Mouse (Mus musculus): ENCODE results near the gene Ribc2. TPM values are rescaled to one million over a fixed set of nuclear protein-coding genes. Genes with fewer than 3 reads are reported as not detected.

Gene Ribc2
- polyA plus RNA-seq, 1 experiment from 2014 or later, result 0.13 TPM

- Histone ChIP-seq H3K9ac (ENCODE audit: low read depth, low read length) (no peak overlapping the region), H3K27ac (ENCODE audit: low read depth, low read length) (no peak overlapping the region), H3K4me1 (replicated peaks; ENCODE audit: control insufficient read depth, insufficient read depth, low read length) (no peaks in the 10 kb centered on the region), H3K36me3 (ENCODE audit: control insufficient read depth, insufficient read depth) (no peaks in the 10 kb centered on the region), H3K27me3 (replicated peaks; ENCODE audit: control insufficient read depth, insufficient read depth, low read length) (no peaks in the 10 kb centered on the region), H3K4me2 (replicated peaks; ENCODE audit: low read depth) (no peak overlapping the region), H3K4me3 (ENCODE audit: low read depth, low read length) (no peak overlapping the region), H3K9me3 (ENCODE audit: control insufficient read depth) (no peaks in the 10 kb centered on the region)
- no peak for ATAC-seq
- TF ChIP-seq CTCF (IDR thresholded peaks at IDR 0.05; ENCODE audit: low read depth), result no peak
- WGBS, result 90% methylated on average over 11 of the region's 11 CpGs
Observed at GRCm38 (mm10) chr15:85143161-85143560, 11.3 kb downstream of the Ribc2 start.

- Histone ChIP-seq H3K9me3 (ENCODE audit: control insufficient read depth) (no peaks in the 10 kb centered on the region), H3K27ac (ENCODE audit: low read depth, low read length) (no peak overlapping the region)
Observed at GRCm38 (mm10) chr15:85143747-85144146, 11.9 kb downstream of the Ribc2 start.

GRCm38 (mm10) chr15:85144249-85144648, 12.4 kb downstream of the Ribc2 start:
- TF ChIP-seq CTCF (IDR thresholded peaks at IDR 0.05; ENCODE audit: low read depth), result no peak
- no peak overlapping the region for H3K4me2 ChIP-seq (replicated peaks; ENCODE audit: low read depth)
- ATAC-seq, result no peak
- H3K4me3 ChIP-seq (ENCODE audit: low read depth, low read length), result no peak overlapping the region
- no peaks in the 10 kb centered on the region for H3K4me1 ChIP-seq (replicated peaks; ENCODE audit: control insufficient read depth, insufficient read depth, low read length)
- 83% methylated on average over 5 of the region's 5 CpGs for WGBS
- no peak overlapping the region for H3K27ac ChIP-seq (ENCODE audit: low read depth, low read length)
- H3K36me3 ChIP-seq (ENCODE audit: control insufficient read depth, insufficient read depth), result no peaks in the 10 kb centered on the region
- H3K9ac ChIP-seq (ENCODE audit: low read depth, low read length), result no peak overlapping the region
- H3K27me3 ChIP-seq (replicated peaks; ENCODE audit: control insufficient read depth, insufficient read depth, low read length), result no peaks in the 10 kb centered on the region
- no peaks in the 10 kb centered on the region for H3K9me3 ChIP-seq (ENCODE audit: control insufficient read depth)

More at GRCm38 (mm10) chr15:85143747-85144146, 11.9 kb downstream of the Ribc2 start:
- Histone ChIP-seq H3K36me3 (ENCODE audit: control insufficient read depth, insufficient read depth) (no peaks in the 10 kb centered on the region), H3K9ac (ENCODE audit: low read depth, low read length) (no peak overlapping the region), H3K4me1 (replicated peaks; ENCODE audit: control insufficient read depth, insufficient read depth, low read length) (no peaks in the 10 kb centered on the region), H3K27me3 (replicated peaks; ENCODE audit: control insufficient read depth, insufficient read depth, low read length) (no peaks in the 10 kb centered on the region), H3K4me2 (replicated peaks; ENCODE audit: low read depth) (no peak overlapping the region), H3K4me3 (ENCODE audit: low read depth, low read length) (no peak overlapping the region)
- 97% methylated on average over 1 of the region's 1 CpGs for WGBS
- no peak for ATAC-seq
- TF ChIP-seq CTCF (IDR thresholded peaks at IDR 0.05; ENCODE audit: low read depth), result peak; percentile 29

- ATAC-seq, result peak; percentile 60
- TF ChIP-seq CTCF (IDR thresholded peaks at IDR 0.05; ENCODE audit: low read depth), result peak; percentile 99
- no peaks in the 10 kb centered on the region for H3K36me3 ChIP-seq (ENCODE audit: control insufficient read depth, insufficient read depth)
- no peak overlapping the region for H3K27ac ChIP-seq (ENCODE audit: low read depth, low read length)
- WGBS, result 22% methylated on average over 13 of the region's 13 CpGs
- no peak overlapping the region for H3K9ac ChIP-seq (ENCODE audit: low read depth, low read length)
- H3K9me3 ChIP-seq (ENCODE audit: control insufficient read depth), result no peaks in the 10 kb centered on the region
- H3K4me1 ChIP-seq (replicated peaks; ENCODE audit: control insufficient read depth, insufficient read depth, low read length), result no peaks in the 10 kb centered on the region
- H3K4me2 ChIP-seq (replicated peaks; ENCODE audit: low read depth), result no peak overlapping the region
- H3K4me3 ChIP-seq (ENCODE audit: low read depth, low read length), result no peak overlapping the region
- no peaks in the 10 kb centered on the region for H3K27me3 ChIP-seq (replicated peaks; ENCODE audit: control insufficient read depth, insufficient read depth, low read length)
Observed at GRCm38 (mm10) chr15:85151433-85151918, 19.6 kb downstream of the Ribc2 start.

DNA sequence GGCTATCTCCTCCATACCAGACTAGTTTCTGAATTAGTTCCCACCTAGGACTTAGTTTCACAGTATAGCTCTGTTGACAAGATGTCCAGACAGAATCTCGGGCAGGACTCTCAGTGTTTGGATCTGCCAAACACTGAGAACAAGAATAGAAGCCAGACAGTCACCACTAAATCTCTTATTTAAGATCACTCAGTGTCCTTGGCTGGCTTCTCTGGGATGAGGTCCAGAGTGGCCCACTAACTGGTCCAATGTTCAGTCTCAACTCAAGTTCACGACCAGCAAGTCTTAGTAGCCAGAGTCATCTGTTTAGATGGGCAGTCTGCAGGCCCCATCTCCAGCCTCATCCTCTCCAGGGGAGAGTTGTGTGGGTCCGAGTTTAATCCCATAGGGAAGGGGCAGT, 20.7 kb downstream of the Ribc2 start:
- no peak overlapping the region for H3K9ac ChIP-seq (ENCODE audit: low read depth, low read length)
- no peak overlapping the region for H3K27ac ChIP-seq (ENCODE audit: low read depth, low read length)
- no peaks in the 10 kb centered on the region for H3K36me3 ChIP-seq (ENCODE audit: control insufficient read depth, insufficient read depth)
- ATAC-seq, result no peak
- H3K4me1 ChIP-seq (replicated peaks; ENCODE audit: control insufficient read depth, insufficient read depth, low read length), result no peaks in the 10 kb centered on the region
- TF ChIP-seq CTCF (IDR thresholded peaks at IDR 0.05; ENCODE audit: low read depth), result no peak
- WGBS, result 76% methylated on average over 3 of the region's 3 CpGs
- H3K4me2 ChIP-seq (replicated peaks; ENCODE audit: low read depth), result no peak overlapping the region
- no peaks in the 10 kb centered on the region for H3K27me3 ChIP-seq (replicated peaks; ENCODE audit: control insufficient read depth, insufficient read depth, low read length)
- no peak overlapping the region for H3K4me3 ChIP-seq (ENCODE audit: low read depth, low read length)
- H3K9me3 ChIP-seq (ENCODE audit: control insufficient read depth), result no peaks in the 10 kb centered on the region

- 45% methylated on average over 3 of the region's 3 CpGs for WGBS
- no peaks in the 10 kb centered on the region for H3K4me1 ChIP-seq (replicated peaks; ENCODE audit: control insufficient read depth, insufficient read depth, low read length)
- ATAC-seq, result no peak
Observed at GRCm38 (mm10) chr15:85154091-85154490, 22.2 kb downstream of the Ribc2 start.

GRCm38 (mm10) chr15:85156198-85156597, 24.3 kb downstream of the Ribc2 start:
- Histone ChIP-seq H3K4me2 (replicated peaks; ENCODE audit: low read depth) (no peak overlapping the region), H3K27ac (ENCODE audit: low read depth, low read length) (no peak overlapping the region), H3K27me3 (replicated peaks; ENCODE audit: control insufficient read depth, insufficient read depth, low read length) (no peaks in the 10 kb centered on the region), H3K9me3 (ENCODE audit: control insufficient read depth) (no peaks in the 10 kb centered on the region), H3K4me3 (ENCODE audit: low read depth, low read length) (no peak overlapping the region), H3K4me1 (replicated peaks; ENCODE audit: control insufficient read depth, insufficient read depth, low read length) (no peaks in the 10 kb centered on the region), H3K9ac (ENCODE audit: low read depth, low read length) (no peak overlapping the region), H3K36me3 (ENCODE audit: control insufficient read depth, insufficient read depth) (no peaks in the 10 kb centered on the region)
- no peak for ATAC-seq
- 60% methylated on average over 4 of the region's 4 CpGs for WGBS
- no peak for TF ChIP-seq CTCF (IDR thresholded peaks at IDR 0.05; ENCODE audit: low read depth)

More at GRCm38 (mm10) chr15:85154091-85154490, 22.2 kb downstream of the Ribc2 start:
- Histone ChIP-seq H3K4me2 (replicated peaks; ENCODE audit: low read depth) (no peak overlapping the region), H3K27me3 (replicated peaks; ENCODE audit: control insufficient read depth, insufficient read depth, low read length) (no peaks in the 10 kb centered on the region), H3K9ac (ENCODE audit: low read depth, low read length) (no peak overlapping the region), H3K36me3 (ENCODE audit: control insufficient read depth, insufficient read depth) (no peaks in the 10 kb centered on the region), H3K9me3 (ENCODE audit: control insufficient read depth) (no peaks in the 10 kb centered on the region), H3K4me3 (ENCODE audit: low read depth, low read length) (no peak overlapping the region), H3K27ac (ENCODE audit: low read depth, low read length) (no peak overlapping the region)
- TF ChIP-seq CTCF (IDR thresholded peaks at IDR 0.05; ENCODE audit: low read depth), result no peak
